In the genomic region with DNA sequence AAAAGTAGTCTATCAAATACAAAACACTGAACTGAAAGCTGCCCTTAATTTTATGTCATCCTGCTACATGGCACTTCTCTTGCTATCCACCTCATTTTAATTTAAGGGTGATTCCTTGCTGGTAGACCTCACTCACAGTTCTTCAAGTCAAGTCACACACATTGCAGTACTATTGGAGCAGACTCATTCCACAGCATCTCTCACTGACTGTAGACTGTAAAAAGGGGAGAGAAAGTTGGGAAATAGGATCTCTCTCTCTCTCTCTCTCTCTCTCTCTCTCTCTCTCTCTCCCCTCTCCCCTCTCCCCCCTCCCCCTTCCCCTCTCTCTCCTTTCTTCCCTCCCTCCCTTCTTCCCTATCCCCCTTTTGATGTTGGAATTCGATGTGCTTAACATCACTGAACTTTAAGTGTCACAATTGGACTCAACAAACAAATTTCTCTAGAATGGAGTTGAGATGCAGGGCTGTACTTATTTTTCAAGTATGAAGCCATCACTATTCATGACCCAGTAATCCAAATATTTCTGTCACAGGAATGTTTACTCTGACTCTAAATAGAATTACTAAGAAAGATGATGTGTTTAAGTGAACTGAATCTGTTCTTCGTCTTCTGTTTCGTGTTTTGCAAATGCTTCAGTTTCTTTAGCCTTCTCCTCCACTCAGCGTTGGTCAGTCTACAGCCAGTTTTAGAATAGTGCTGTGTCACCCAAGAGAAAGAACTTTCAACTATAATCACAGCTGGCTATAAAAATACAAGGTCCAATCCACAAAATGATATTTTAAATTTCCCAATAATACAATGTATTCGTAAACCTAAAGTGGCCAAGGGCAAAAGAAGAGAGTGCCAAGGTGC, we compare ENCODE assay signal across 21 mouse cellular contexts.
"Had no signal": no experiment of that assay in that cellular context is flagged by ENCODE, and none has a peak within 500 bp of the region (broad histone marks: within the 10 kb centered on the region; RNA-seq: fewer than 3 reads in every experiment).

No protein-coding gene starts in this region.

- H3K27ac ChIP-seq: hindbrain, postnatal 0 days; kidney, postnatal 0 days; layer of hippocampus, adult 2 months; liver, embryonic 13.5 days; midbrain, embryonic 10.5 days; midbrain, embryonic 13.5 days; neural tube, embryonic 13.5 days had no signal

- H3K4me3 ChIP-seq: layer of hippocampus, adult 2 months; liver, embryonic 13.5 days; megakaryocyte, embryonic 14.5 days; midbrain, embryonic 10.5 days; midbrain, embryonic 13.5 days; myocyte; neural tube, embryonic 13.5 days had no signal

- H3K27me3 ChIP-seq: liver, embryonic 13.5 days; midbrain, embryonic 13.5 days; neural tube, embryonic 13.5 days had no signal

- H3K4me2 ChIP-seq: liver, embryonic 13.5 days; midbrain, embryonic 13.5 days; neural tube, embryonic 13.5 days had no signal

- H3K4me1 ChIP-seq: liver, embryonic 13.5 days; megakaryocyte, embryonic 14.5 days; midbrain, embryonic 10.5 days; midbrain, embryonic 13.5 days; neural tube, embryonic 13.5 days had no signal

- H3K36me3 ChIP-seq: liver, embryonic 13.5 days; midbrain, embryonic 10.5 days; midbrain, embryonic 13.5 days; neural tube, embryonic 13.5 days had no signal

- DNase-seq: kidney, adult 2 months; kidney, postnatal 25 days; layer of hippocampus, adult 9-11 months; liver, embryonic 13.5 days; lung, postnatal 36 days; retina, postnatal 1 day; right cerebral cortex, postnatal 25 days; spleen, adult 18-20 months; thymus, adult 2 months; thymus, postnatal 14 days; thymus, postnatal 4 days had no signal

- H3K9me3 ChIP-seq: liver, embryonic 13.5 days; megakaryocyte, embryonic 14.5 days; midbrain, embryonic 10.5 days; midbrain, embryonic 13.5 days; neural tube, embryonic 13.5 days had no signal

- ATAC-seq: hindbrain, postnatal 0 days; inflammation-experienced regulatory T-cells, adult 6 months; midbrain, embryonic 13.5 days; midbrain, embryonic 16.5 days had no signal

- H3K9ac ChIP-seq: liver, embryonic 13.5 days; midbrain, embryonic 13.5 days; neural tube, embryonic 13.5 days had no signal
